Mouse (Mus musculus): ENCODE measurements around the gene Hnrnpd. TPM values are rescaled to one million over a fixed set of nuclear protein-coding genes. Genes with fewer than 3 reads are reported as not detected.
A peak's percentile ranks its signal among the peaks of the same experiment; 100 is the strongest.

The Hnrnpd gene
- total RNA-seq (2017) = 181 and 264 TPM in 2 replicates

- ATAC-seq (replicated peaks; ENCODE audit: low read depth, poor library complexity, severe bottlenecking) = peak; percentile 78
Measured at GRCm38 (mm10) chr5:99978699-99979442, at the start of gene Hnrnpd, which contains the start of gene 4930524J08Rik. Gene Hnrnpd, minus strand, starts transcription at chr5:99978938. Gene 4930524J08Rik, plus strand, starts transcription at chr5:99979061.

GRCm38 (mm10) chr5:100024868-100025267 lies 46.1 kb upstream of the Hnrnpd start:
- ATAC-seq (replicated peaks; ENCODE audit: low read depth, poor library complexity, severe bottlenecking) = no peak

GRCm38 (mm10) chr5:100024403-100024802 lies 45.7 kb upstream of the Hnrnpd start:
- no peak for ATAC-seq (replicated peaks; ENCODE audit: low read depth, poor library complexity, severe bottlenecking)

- no peak for ATAC-seq (replicated peaks; ENCODE audit: low read depth, poor library complexity, severe bottlenecking)
Measured at GRCm38 (mm10) chr5:100020089-100020488, 41.4 kb upstream of the Hnrnpd start.

GRCm38 (mm10) chr5:100012599-100012998 lies 33.9 kb upstream of the Hnrnpd start:
- no peak for ATAC-seq (replicated peaks; ENCODE audit: low read depth, poor library complexity, severe bottlenecking)

GRCm38 (mm10) chr5:100008485-100008884 lies 29.7 kb upstream of the Hnrnpd start:
- no peak for ATAC-seq (replicated peaks; ENCODE audit: low read depth, poor library complexity, severe bottlenecking)

- ATAC-seq (replicated peaks; ENCODE audit: low read depth, poor library complexity, severe bottlenecking) = peak; percentile 57; the same call in 1 of the 2 replicates
Measured at GRCm38 (mm10) chr5:100007040-100007375, 28.3 kb upstream of the Hnrnpd start.

GRCm38 (mm10) chr5:100006324-100007039 lies 27.7 kb upstream of the Hnrnpd start:
- no peak for ATAC-seq (replicated peaks; ENCODE audit: low read depth, poor library complexity, severe bottlenecking)

GRCm38 (mm10) chr5:100005896-100006295 lies 27.2 kb upstream of the Hnrnpd start:
- ATAC-seq (replicated peaks; ENCODE audit: low read depth, poor library complexity, severe bottlenecking) = no peak

- ATAC-seq (replicated peaks; ENCODE audit: low read depth, poor library complexity, severe bottlenecking) = peak; percentile 45
Measured at GRCm38 (mm10) chr5:100005431-100005830, 26.7 kb upstream of the Hnrnpd start.

- no peak for ATAC-seq (replicated peaks; ENCODE audit: low read depth, poor library complexity, severe bottlenecking)
Measured at GRCm38 (mm10) chr5:100003895-100004294, 25.2 kb upstream of the Hnrnpd start.

GRCm38 (mm10) chr5:100000500-100000899 lies 21.8 kb upstream of the Hnrnpd start:
- no peak for ATAC-seq (replicated peaks; ENCODE audit: low read depth, poor library complexity, severe bottlenecking)

GRCm38 (mm10) chr5:100000048-100000447 lies 21.3 kb upstream of the Hnrnpd start:
- ATAC-seq (replicated peaks; ENCODE audit: low read depth, poor library complexity, severe bottlenecking) = peak; percentile 56; the same call in 1 of the 2 replicates

GRCm38 (mm10) chr5:99994680-99995079 lies 15.9 kb upstream of the Hnrnpd start:
- ATAC-seq (replicated peaks; ENCODE audit: low read depth, poor library complexity, severe bottlenecking) = no peak

- no peak for ATAC-seq (replicated peaks; ENCODE audit: low read depth, poor library complexity, severe bottlenecking)
Measured at GRCm38 (mm10) chr5:99994166-99994565, 15.4 kb upstream of the Hnrnpd start.

GRCm38 (mm10) chr5:99983452-99984061 lies 4.8 kb upstream of the Hnrnpd start:
- ATAC-seq (replicated peaks; ENCODE audit: low read depth, poor library complexity, severe bottlenecking) = peak; percentile 12

GRCm38 (mm10) chr5:99977516-99978301 lies 1.0 kb downstream of the Hnrnpd start:
- peak; percentile 54 for ATAC-seq (replicated peaks; ENCODE audit: low read depth, poor library complexity, severe bottlenecking)

GRCm38 (mm10) chr5:99976334-99976955 lies 2.3 kb downstream of the Hnrnpd start:
- no peak for ATAC-seq (replicated peaks; ENCODE audit: low read depth, poor library complexity, severe bottlenecking)

- no peak for ATAC-seq (replicated peaks; ENCODE audit: low read depth, poor library complexity, severe bottlenecking)
Measured at GRCm38 (mm10) chr5:99975776-99976175, 3.0 kb downstream of the Hnrnpd start.

- no peak for ATAC-seq (replicated peaks; ENCODE audit: low read depth, poor library complexity, severe bottlenecking)
Measured at GRCm38 (mm10) chr5:99975061-99975460, 3.7 kb downstream of the Hnrnpd start.

Measured in common myeloid progenitor, adult 5-6 weeks (primary cell).